Mouse (Mus musculus): ENCODE measurements around the gene Tvp23a. TPM values are rescaled to one million over a fixed set of nuclear protein-coding genes. Genes with fewer than 3 reads are reported as not detected.

Tvp23a gene
- total RNA-seq, 2 experiments from 2014 or later: 33.6 to 36.0 TPM

DNA sequence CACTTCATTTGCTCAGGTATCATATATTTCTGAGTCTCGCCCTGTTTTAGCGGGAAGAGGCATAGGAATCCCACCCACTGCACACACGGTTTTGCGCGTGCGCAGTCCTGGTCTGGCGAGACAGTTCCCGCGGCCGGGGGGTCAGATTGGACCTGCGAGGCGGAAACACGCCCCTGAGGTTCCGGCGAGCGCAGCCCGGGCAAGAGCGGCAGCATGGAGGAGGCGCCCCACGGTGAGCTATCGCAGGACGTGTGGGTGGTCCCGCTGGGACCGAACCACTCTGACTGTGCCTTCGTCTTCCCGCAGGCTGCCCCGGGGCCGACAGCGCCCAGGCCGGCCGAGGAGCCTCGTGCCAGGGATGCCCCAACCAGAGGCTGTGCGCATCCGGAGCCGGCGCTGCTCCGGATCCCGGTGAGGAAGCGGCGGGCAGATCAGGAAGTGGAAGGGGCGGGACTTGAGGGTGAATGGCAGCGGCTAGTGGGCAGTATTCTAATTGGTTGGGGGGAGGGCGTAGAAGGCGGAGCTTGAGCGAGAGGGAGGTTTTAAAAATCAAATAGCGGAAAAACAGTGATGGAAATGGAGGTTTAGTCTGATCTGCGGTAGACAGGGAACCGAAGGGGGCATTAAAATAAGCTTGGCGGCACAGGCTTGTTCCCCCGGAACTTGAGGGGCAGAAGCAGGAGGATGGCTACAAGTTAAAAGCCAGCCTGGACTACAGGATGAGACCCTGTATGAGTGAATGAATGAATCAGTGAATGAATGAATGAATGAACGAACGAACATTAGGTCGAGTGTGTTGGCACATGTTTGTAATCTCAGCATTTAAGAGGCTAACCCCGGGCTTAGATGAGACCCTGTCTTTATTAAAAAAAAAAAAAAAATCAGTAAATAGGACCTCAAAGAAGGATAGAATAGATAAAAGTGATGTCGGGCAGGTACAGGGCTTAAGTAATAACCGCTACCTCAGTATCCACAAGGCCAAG is 35.1 kb downstream of the Tvp23a start, which contains the start of gene Nubp1:
TSS of gene Nubp1 (plus strand) at position 185 of the 983 bp plus-strand sequence.
- peak; percentile 89 to 90 for DNase-seq (ENCODE audit: low spot score in 2 of 2)
- intact Hi-C loops (cut with DNase I): no loop called here

DNA sequence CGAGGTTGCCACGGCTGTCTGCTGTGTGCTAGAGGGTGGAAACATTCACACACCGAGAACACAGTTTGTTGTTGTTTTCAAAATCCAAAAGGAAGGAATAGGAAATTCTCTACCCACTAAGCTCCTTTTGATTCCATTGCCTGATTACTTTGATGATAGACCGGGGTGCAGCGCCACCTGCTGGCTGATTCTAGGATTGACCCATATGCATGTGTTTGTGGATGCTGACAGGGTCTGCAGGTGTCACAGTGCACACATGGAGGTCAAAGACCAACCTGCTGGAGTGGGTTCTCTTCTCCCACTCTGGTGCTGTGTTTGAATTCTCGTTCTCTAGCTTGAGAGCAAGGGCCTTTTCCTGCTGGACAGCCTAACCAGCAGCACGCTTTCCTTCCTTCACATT is 48.0 kb downstream of the Tvp23a start:
- intact Hi-C loops (cut with DNase I): loop anchor here (5.0 kb wide), 2 partner anchors 117 to 312 kb away; no protein-coding TSS in a partner anchor

DNA sequence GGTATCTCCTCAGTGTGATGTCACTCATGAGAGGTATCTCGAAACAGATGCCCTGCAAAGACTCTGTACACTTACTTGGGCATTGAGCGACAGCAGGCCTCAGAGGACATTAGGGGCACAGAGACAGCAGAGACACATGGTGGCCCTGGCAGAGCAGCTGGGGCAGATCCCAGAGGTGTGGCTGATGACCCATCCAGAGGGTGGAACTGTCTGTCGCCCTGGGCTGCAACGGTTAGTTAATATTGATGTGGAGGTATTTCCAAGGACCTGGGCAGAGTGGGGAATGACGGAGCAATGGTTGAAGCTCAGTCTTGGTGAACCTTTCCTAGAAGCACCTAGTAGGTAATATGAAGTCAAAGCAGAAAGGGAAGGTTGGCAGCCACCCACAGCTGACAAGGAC is 48.4 kb downstream of the Tvp23a start:
- intact Hi-C loops (cut with DNase I): loop anchor here (5.0 kb wide), 2 partner anchors 116 to 311 kb away; no protein-coding TSS in a partner anchor
- DNase-seq (ENCODE audit: low spot score in 2 of 2): no peak

More for the DNA sequence above, 48.0 kb downstream of the Tvp23a start:
- DNase-seq (ENCODE audit: low spot score in 2 of 2): peak; percentile 82 to 90

DNA sequence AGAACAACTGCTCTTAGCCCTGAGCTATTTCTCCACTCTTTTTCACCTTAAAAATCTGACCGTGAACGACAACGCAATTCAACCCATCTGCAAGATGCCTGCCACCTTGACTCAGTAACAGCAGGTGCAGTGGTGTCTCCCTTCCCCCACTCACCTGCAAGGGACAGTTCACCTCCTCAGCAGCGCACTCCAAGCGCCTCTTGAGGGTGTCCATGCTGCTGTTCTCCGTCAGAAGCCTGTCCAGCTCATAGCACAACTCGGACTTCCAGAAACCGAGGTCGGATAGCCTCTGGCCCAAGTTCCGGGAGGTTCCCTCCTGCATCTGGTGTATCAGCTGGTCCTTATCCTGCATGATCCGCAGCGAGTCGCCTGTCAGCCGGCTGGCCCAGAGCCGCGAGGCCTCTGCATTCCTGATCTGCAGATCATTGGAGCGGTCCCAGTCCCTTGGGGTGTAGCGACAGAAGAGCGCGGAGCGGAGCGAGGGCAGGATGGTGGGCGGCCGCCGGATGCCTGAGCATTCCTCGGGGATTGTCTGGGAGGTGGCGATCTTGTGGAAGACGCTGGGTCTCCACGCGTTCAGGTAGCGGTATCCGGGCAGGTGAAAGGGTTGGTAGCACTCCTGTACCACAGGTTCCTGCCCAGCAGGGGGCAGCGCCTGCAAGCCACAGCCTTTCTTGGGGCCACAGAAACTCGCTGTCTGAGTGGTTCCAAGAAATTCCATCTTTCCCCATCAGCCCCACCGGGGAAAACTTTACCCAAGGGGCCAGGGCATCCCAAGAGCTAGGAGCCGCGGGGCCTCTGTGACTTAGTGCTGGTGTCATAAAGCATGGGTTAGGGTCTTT is 52.2 kb downstream of the Tvp23a start, which contains the start of gene Tekt5:
TSS of gene Tekt5 (minus strand) at position 792 of the 842 bp plus-strand sequence.
- intact Hi-C loops (cut with DNase I): loop anchor here (5.0 kb wide), 2 partner anchors 113 to 308 kb away; no protein-coding TSS in a partner anchor
- DNase-seq (ENCODE audit: low spot score in 2 of 2): peak in 1 of 2 experiments; percentile 25

DNA sequence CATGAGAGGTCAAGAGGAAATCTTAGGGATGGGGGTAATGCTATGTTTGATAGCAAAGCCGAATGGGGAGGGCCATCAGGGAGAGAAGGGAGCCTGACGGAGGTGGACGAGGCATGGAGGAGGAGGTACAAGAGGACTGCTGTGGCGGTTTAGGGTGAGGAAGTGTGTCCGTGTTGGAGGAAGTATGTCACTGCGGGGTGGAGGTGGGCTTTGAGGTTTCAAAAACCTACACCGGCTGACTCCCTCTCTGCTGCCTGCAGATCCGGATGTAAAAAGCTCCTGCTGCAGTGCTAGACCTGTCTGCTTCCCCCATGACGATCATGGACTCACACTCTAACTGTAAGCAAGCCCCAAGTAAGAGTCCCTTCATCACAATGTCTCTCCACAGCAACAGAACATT is 54.6 kb downstream of the Tvp23a start:
- no peak for DNase-seq (ENCODE audit: low spot score in 2 of 2)
- intact Hi-C loops (cut with DNase I): no loop called here

DNA sequence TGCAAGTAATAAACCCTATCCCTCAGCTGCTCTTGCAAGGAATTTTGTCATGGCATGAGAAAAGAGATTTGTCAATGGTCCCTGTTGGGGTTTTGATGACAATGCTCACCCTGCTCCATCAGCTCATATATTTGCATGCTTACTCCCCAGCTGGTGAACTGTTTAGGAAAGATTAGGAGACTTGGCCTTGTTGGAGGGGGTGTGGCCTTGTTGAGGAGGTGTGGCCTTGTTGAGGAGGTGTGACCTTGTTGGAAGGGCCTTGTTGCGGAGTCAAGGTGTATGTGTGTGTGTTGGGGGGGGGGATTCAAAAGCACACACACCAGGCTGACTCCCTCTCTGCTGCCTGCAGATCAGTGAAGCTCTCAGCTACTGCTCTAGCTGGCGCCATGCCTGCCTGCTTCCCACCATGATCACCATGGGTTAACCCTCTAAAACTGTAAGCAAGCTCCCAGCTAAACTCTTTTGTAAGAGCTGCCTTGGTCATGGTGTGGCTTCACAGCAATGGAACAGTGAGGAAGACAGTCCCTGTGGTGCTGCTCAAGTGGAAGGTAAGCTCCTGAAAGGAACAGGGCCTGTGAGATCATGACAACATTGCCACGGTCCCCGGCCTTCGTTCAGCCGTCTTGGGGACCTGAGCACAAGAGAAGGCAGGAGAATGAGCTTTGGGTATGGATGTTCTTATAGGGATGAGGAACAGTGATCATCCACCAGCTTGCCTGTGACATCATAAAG is 58.4 kb downstream of the Tvp23a start:
- no peak for DNase-seq (ENCODE audit: low spot score in 2 of 2)
- intact Hi-C loops (cut with DNase I): no loop called here

DNA sequence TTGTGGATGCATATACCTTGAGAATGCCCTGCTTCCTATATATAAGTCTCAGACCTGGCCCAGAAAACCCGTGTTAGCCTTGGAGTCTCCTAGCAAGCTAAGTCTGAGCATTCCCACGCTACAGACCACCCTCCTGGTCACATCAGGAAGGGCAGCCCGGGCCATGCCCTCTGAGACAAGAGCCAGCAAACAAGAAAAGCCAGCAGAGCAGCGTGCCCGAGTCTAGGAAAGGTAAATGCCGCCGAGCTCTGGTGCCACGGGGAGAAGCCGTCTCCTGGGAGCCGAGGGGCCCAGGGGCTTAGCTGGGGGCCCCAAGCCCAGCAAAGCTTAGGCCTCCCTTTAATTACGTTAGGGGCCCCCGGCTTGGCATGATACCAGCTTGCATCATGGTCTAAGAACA is 61.9 kb downstream of the Tvp23a start:
- DNase-seq (ENCODE audit: low spot score in 2 of 2): no peak
- intact Hi-C loops (cut with DNase I): no loop called here

DNA sequence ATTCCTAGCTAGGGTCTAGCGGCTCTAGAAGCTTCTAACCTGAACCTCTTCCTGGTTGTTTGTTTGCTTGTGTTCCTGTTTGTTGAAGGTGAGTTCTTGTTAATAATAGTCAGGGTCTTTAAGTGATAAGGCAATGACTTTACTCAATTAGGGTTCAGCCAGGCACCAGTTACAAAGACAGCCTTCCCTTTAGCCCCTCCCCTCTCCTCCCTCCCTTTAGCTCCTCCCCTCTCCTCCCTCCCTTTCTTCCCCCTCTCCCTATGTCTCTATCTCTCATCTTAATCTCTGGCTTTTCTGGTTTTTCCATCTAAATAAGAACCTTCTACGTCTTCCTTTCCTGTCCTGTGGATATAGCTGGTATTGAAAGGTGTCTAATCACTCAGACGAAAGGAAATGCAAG is 62.6 kb downstream of the Tvp23a start:
- intact Hi-C loops (cut with DNase I): loop anchor here (5.0 kb wide), 1 partner anchor 47 kb away; no protein-coding TSS in a partner anchor
- no peak for DNase-seq (ENCODE audit: low spot score in 2 of 2)

DNA sequence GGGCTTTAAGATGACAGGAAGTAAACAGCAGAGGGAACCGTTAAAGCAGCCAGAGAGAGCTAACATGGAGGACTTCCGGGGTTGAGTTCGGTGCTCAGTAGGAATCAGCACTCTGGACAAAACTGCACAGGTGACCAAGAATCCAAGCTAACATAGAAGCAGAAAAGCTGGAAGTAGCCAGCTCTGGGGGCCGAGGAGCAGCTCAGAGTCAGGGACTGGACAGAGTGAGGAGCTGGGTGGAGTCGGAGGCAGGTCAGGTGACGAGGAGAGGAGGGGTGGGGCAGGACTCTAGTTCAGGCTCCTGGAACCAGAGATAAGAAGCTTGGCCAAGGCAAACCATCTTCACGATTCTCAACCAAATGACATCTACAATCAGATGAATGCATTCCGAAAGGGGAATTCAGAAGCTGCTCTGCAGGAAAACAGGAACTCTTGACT is 63.1 kb downstream of the Tvp23a start:
- no peak for DNase-seq (ENCODE audit: low spot score in 2 of 2)
- intact Hi-C loops (cut with DNase I): loop anchor here (5.0 kb wide), 1 partner anchor 47 kb away; no protein-coding TSS in a partner anchor

DNA sequence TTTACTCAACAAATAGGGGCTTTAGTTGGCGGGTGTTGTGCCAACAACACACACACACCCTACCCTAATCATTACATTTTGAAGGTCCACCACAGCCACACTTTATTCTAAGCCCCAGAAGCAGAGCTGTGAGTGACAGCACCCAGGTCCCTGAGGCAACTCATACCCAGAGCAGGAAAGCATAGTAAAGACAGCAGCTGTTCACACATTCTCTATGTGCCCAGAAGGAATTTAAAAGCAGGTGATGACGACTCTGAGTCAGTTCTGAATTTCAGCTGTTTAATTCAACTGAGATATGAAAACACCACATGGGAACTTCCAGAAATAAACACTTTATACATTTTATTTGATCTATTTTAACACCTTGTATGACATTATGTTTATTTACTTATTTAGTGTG is 67.6 kb downstream of the Tvp23a start:
- peak; percentile 43 to 70 for DNase-seq (ENCODE audit: low spot score in 2 of 2)
- intact Hi-C loops (cut with DNase I): no loop called here

DNA sequence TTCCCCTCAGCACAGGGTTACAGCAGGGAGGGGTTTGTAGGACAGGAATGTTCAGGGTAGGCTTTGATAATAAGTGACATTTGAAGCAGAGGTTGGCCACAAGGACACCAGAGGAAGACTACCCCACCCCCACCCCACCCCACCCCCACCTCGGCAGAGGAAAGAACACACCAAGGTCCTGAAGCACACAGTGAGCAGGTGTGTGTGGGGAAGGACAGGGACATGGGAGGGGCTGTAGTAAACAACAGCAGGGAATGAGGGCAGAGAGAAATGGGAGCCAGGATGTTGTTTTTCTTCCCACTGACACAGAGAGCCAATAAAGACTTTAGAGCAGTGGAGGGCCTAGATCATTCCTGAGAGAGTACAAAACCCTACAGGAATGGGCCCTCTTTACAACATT is 69.9 kb downstream of the Tvp23a start:
- no peak for DNase-seq (ENCODE audit: low spot score in 2 of 2)
- intact Hi-C loops (cut with DNase I): no loop called here

DNA sequence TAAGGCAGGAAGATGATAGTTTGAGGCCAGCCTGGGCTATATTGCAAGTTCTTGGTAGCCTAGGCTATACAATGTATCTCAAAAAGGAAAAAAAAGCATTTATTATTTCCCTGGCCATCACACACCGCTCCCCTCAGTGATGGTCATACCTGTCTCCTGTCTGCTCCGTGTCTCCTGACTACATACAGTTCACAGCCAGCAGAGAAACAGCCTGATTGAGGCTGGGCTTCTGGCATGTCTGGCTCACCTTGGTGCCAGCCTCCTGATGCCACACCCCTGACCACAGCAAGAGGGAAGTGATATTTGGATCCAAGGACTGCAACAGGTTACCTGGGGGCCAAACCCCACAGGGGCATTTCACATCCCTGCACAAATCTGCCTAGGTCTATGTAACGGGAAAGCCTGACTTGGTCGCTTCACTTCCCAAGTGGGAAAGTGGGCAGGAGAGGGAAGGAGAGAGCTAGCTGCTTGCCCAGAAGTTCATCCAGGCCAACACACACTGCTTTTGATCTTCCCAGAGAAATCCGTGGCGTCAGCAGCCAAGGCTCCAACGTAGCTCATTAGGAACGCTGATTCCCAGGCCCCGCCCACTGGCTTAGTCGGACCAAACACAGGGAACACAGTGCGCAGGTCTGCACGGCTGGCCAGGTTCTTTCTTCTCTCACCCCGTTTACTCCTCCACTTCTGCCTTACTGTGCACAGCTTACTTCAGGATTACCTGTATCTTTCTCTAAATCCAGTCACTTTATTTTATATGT is 72.7 kb downstream of the Tvp23a start:
- DNase-seq (ENCODE audit: low spot score in 2 of 2): peak; percentile 28 to 42
- intact Hi-C loops (cut with DNase I): no loop called here

DNA sequence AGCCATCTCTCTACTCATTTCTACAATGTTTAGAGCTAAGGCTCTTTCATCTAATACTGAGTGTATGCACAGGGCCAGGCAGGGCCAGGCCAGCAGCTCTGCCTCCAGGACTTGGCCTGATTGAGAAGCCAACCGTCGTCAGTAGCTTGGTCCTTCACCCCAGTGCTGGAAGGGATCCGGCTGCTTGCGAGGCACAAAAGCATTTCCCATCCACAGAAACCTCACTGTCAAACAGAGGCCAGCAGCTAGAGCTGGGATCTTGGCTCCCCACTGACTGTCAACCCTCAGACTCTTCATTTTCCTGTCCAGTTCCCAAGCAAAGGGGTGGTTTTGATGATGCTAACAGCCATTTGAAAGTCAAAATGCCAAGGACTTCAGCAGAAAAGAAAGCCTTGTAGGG is 74.8 kb downstream of the Tvp23a start:
- DNase-seq (ENCODE audit: low spot score in 2 of 2): no peak
- intact Hi-C loops (cut with DNase I): no loop called here

Other genes starting within 250 kb of the Tvp23a start
- gene Emp2, start 133.4 kb downstream of the Tvp23a start, total RNA-seq (2021): 10 to 100 TPM; 19.8 to 22.7 TPM
- 1 to 10 TPM; 4.1 to 6.5 TPM for gene Tekt5, start 51.9 kb downstream of the Tvp23a start, total RNA-seq (2021)
- gene Nubp1, start 35.4 kb downstream of the Tvp23a start, total RNA-seq (2021): 10 to 100 TPM; 17.2 to 17.8 TPM
- under 1 TPM in 1 of 2 experiments, not detected in 1; 0.04 TPM for gene Ciita, start 32.7 kb upstream of the Tvp23a start, total RNA-seq (2021)
- gene Dexi, start 95.7 kb upstream of the Tvp23a start, total RNA-seq (2021): 10 to 100 TPM; 43.5 to 50.3 TPM
- 10 to 100 TPM; 74.1 to 76.7 TPM for gene Clec16a, start 98.0 kb upstream of the Tvp23a start, total RNA-seq (2021)